Mouse (Mus musculus) C3H10T1/2 (cell line): ENCODE data around the gene Aste1. TPM values are rescaled to one million over a fixed set of nuclear protein-coding genes. Genes with fewer than 3 reads are reported as not detected.

Experiments used
- polyA plus RNA-seq, 2 experiments: library from polyadenylated mRNA; unstranded; fragments of >200 nt; fragmentation: generic; extraction: Trizol; gene quantifications; one replicate each; pipeline ENCODE4 v1.2.1; 2012; ENCODE audit warnings: missing spikeins in 2 of 2

Gene Aste1
- 1 to 10 TPM in 1 of 2 experiments, under 1 TPM in 1; 0.34 to 1.6 TPM for polyA plus RNA-seq

DNA sequence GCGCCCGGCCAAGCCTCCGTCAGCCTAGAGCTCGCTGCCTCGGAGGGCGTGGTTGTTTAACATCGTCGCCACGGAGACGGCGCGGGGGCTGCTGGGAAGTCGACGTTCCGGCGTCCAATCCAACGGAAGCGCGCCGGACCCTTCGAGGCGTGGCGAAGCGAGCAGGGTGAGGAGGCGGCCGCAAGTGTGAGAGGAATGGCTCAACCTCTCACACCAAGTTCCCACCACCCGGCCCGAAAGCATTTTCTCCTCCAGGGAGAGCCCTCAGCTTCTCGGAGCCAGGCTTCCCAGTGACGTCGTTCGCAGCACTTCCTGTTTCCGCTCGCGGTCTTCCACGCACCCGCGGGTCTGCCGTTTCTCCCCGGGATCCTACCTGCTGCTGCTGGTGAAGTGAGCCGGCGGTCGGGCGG lies at the start of gene Aste1, which contains the start of gene Nek11:
Aste1 (plus strand) TSS at position 175 of the 410 bp plus-strand sequence.
Nek11 (minus strand) TSS at position 307 of the 410 bp plus-strand sequence.

Other genes starting within 250 kb of the Aste1 start
- not detected for gene Nek11, start 132 bp downstream of the Aste1 start, polyA plus RNA-seq
- gene Atp2c1, start 131.9 kb downstream of the Aste1 start, polyA plus RNA-seq = 1 to 10 TPM; 1.1 to 7.1 TPM
- 10 to 100 TPM in 1 of 2 experiments, 1 to 10 TPM in 1; 3.9 to 17.8 TPM for gene Pik3r4, start 247.6 kb downstream of the Aste1 start, polyA plus RNA-seq